Mouse (Mus musculus) heart, embryonic 10.5 days (tissue): ENCODE measurements around the gene Calhm4. TPM values are rescaled to one million over a fixed set of nuclear protein-coding genes. Genes with fewer than 3 reads are reported as not detected.

Source experiments
- DNase-seq: peaks from one replicate; pipeline ENCODE4 v3.0.0-alpha.2; 2017; ENCODE audit warnings: low spot score
- H3K27ac ChIP-seq: fragments of 300-500 bp; sonication (generic); 2 replicates; pipeline ENCODE4 v1.5.1; 2016; ENCODE audit warnings: mild to moderate bottlenecking
- H3K27me3 ChIP-seq: fragments of 300-500 bp; sonication (generic); 2 replicates; pipeline ENCODE4 v1.6.1; 2016; ENCODE audit warnings: mild to moderate bottlenecking; ENCODE audit not compliant: poor library complexity, insufficient read depth, severe bottlenecking
- H3K36me3 ChIP-seq: fragments of 300-500 bp; sonication (generic); 2 replicates; pipeline ENCODE4 v1.6.1; 2016; ENCODE audit warnings: mild to moderate bottlenecking, moderate library complexity
- H3K4me1 ChIP-seq: fragments of 300-500 bp; sonication (generic); 2 replicates; pipeline ENCODE4 v1.6.1; 2016; ENCODE audit warnings: mild to moderate bottlenecking
- H3K4me3 ChIP-seq: fragments of 300-500 bp; sonication (generic); 2 replicates; pipeline ENCODE4 v1.5.1; 2016; ENCODE audit warnings: mild to moderate bottlenecking, moderate library complexity
- H3K9me3 ChIP-seq: fragments of 300-500 bp; sonication (generic); 2 replicates; pipeline ENCODE4 v1.6.1; 2016; ENCODE audit warnings: mild to moderate bottlenecking, moderate library complexity
- WGBS: fragments of 180-500 bp; shearing (Covaris S2); methylation state at CpG from one replicate; pipeline ENCODE4 v1.1.7; 2016; 5-methylcytosine and 5-hydroxymethylcytosine counted together
- polyA plus RNA-seq: library from polyadenylated mRNA; unstranded; fragments of >200 nt; fragmentation: Nextera tagmentation; extraction: Ambion mirVana; gene quantifications from 2 replicates; pipeline ENCODE4 v1.2.1, GENCODE M21; 2016

Gene Calhm4
- polyA plus RNA-seq, result 0.04 TPM in 1 of 2 replicates, not detected in the other

DNA sequence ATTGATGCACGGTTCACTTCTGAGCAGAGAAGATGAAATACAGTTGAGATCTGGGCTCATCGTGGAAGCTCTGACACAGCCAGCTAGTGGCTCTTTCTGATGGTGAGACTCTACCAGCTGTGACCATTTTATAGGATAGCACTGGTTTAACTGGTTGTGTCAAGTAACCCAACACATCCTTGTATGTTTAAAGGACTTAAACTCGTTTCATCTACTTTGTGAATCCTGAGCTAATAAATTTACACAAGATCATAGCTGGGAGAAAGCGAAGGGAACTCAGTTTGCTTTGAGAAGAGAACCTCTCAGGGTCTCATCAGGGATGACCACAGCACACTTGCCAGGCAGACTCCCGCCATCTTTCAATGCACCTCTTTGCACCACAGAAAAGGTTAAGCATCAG, at the start of gene Calhm4:
Calhm4 (minus strand) TSS at position 101 of the 400 bp plus-strand sequence.
- Histone ChIP-seq H3K27me3 (no peaks in the 10 kb centered on the region), H3K9me3 (no peaks in the 10 kb centered on the region), H3K4me3 (no peak within 1 kb of the TSS), H3K27ac (no peak within 1 kb of the TSS), H3K4me1 (no peaks in the 10 kb centered on the region), H3K36me3 (no peaks in the 10 kb centered on the region)
- no peak for DNase-seq
- WGBS, result 79% methylated on average over 5 of the region's 5 CpGs

DNA sequence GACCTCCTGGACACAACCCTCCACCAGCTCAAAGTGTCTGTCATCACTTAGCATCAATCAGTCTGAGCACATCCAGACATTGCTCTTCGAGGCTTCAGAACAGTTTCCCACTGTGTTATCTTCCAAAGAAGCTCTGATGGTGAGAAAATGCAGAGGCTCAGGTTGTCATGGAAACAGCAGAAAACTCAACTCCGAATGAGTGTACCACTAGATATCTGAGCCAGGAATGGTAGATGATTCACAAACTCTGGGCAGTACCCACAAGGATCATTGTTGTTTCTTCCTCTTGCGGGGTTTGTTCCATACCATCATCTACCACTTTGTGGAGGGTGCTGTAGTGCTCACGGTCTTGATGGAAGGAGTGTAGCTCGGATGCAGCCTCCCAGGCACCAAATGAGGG, 47.8 kb upstream of the Calhm4 start:
- peaks cover 12% of the 10 kb centered on the region for H3K4me1 ChIP-seq
- 36% methylated on average over 5 of the region's 5 CpGs for WGBS
- no peaks in the 10 kb centered on the region for H3K27me3 ChIP-seq
- no peak overlapping the region for H3K4me3 ChIP-seq
- no peaks in the 10 kb centered on the region for H3K9me3 ChIP-seq
- H3K27ac ChIP-seq, result no peak overlapping the region
- no peak for DNase-seq
- H3K36me3 ChIP-seq, result no peaks in the 10 kb centered on the region

DNA sequence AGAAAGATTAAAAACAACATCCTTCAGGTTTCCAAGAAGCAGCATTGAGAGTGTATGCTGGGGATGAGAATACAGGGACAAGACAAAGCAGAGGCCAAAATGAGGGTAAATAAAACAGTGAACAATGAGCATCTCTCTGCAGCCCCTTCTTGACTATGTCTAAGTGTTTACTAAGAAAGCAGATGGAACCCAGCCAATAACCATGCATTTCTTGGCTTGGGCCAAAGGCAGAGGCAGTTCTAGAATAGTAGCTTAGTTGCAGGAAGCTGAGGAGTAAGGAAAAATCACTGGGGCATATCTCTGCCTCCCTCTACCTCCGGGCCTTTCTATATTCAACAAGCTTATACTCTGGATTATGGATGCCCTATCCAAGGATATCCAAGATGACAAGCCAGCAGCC, 46.4 kb upstream of the Calhm4 start:
- DNase-seq, result no peak
- H3K4me3 ChIP-seq, result no peak overlapping the region
- peaks cover 5% of the 10 kb centered on the region; the same call in 1 of the 2 replicates for H3K4me1 ChIP-seq
- no peaks in the 10 kb centered on the region for H3K9me3 ChIP-seq
- H3K27ac ChIP-seq, result no peak overlapping the region
- H3K36me3 ChIP-seq, result no peaks in the 10 kb centered on the region
- 70% methylated on average over 1 of the region's 1 CpGs for WGBS
- H3K27me3 ChIP-seq, result no peaks in the 10 kb centered on the region

DNA sequence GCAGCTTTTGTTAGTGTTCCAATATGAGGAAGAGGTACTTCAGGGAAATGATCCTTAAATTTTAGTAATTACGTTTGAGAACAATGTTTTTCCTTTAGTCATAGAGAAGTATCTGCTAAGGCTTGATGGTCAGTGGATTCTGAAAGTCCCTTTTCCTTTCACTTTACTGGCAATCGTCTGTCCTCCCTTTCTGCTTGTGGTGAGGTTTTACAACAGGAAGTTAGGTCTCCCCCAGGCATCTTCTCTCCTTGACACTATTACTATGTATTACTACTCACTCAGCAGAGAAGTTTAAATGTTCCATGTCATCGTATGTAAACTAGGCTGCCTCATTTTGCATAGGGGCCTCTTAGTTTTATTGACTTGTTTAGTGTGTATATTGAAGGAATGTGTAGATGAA, 45.4 kb upstream of the Calhm4 start:
- Histone ChIP-seq H3K36me3 (no peaks in the 10 kb centered on the region), H3K27me3 (no peaks in the 10 kb centered on the region), H3K4me3 (no peak overlapping the region), H3K9me3 (no peaks in the 10 kb centered on the region), H3K27ac (no peak overlapping the region), H3K4me1 (peaks cover 5% of the 10 kb centered on the region; the same call in 1 of the 2 replicates)
- WGBS, result 66% methylated on average over 3 of the region's 3 CpGs
- DNase-seq, result no peak

DNA sequence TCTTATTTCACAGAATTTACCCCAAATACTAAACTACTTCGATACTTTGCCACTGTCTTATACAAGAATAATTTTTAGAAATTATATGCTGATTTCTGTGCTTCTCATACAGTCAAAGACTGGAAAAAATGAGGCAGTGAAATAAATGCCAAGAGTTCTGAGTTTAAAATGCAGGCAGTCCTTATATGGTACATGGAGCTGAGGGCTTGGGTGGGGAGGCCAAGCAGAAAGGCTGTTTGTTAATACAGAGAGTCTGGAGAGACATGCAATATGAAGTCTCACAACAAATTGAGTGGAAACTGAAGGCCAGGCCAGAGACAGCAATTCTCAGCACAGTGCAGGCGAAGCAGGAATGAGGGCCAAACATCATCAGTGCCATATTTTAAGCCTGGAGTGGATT, 44.4 kb upstream of the Calhm4 start:
- WGBS, result 83% methylated on average over 2 of the region's 2 CpGs
- no peak overlapping the region for H3K27ac ChIP-seq
- H3K9me3 ChIP-seq, result no peaks in the 10 kb centered on the region
- no peaks in the 10 kb centered on the region for H3K27me3 ChIP-seq
- no peaks in the 10 kb centered on the region for H3K36me3 ChIP-seq
- H3K4me3 ChIP-seq, result no peak overlapping the region
- peaks cover 5% of the 10 kb centered on the region; the same call in 1 of the 2 replicates for H3K4me1 ChIP-seq
- DNase-seq, result no peak

DNA sequence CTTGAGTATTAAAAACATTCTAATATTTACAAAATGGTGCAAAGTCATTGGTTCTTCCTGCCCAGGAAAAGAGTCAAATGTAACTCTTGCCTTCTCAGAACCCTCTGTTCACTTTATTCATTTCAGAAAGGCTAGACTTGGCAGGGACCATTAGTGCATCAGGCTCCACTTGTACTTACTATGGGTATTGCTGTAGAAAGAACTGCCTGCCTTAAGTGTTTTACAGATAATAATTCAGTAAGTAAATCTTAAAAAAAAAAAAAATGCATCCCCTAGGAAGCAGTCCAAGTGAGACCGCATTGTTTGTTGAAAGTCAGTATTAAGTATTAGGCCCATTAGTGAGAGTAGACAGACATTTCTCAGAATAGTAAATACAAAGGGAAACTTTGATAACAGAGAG, 42.4 kb upstream of the Calhm4 start:
- DNase-seq, result no peak
- WGBS, result 92% methylated on average over 1 of the region's 1 CpGs
- Histone ChIP-seq H3K4me3 (no peak overlapping the region), H3K36me3 (no peaks in the 10 kb centered on the region), H3K4me1 (no peaks in the 10 kb centered on the region), H3K9me3 (no peaks in the 10 kb centered on the region), H3K27me3 (no peaks in the 10 kb centered on the region), H3K27ac (no peak overlapping the region)

DNA sequence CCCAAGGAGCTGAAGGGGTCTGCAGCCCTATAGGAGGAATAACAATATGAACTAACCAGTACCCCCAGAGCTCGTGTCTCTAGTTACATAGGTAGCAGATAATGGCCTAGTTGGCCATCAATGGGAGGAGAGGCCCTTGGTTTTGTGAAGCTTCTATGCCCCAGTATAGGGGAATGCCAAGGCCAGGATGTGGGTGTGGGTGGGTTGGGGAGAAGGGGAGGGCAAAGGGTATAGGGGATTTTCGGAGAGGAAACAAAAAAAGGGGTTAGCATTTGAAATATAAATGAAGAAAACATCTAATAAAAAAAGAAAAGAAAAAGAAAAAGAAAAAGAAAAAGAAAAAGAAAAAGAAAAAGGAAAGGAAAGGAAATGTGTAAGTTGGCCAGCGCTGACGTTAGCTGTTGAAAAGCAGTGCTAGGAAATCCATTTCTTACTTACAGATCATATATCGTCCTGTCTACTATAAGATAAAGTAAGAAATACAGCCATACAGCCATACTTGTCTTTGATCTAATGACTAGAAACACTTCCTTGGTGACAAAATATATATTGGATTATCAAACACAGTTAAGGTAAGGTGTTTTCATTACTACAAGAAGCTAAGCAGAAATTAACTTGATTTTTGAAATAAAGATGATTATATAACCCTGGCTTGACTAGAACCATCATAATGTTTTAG, 30.6 kb upstream of the Calhm4 start:
- Histone ChIP-seq H3K4me1 (no peaks in the 10 kb centered on the region), H3K27me3 (no peaks in the 10 kb centered on the region), H3K4me3 (no peak overlapping the region), H3K9me3 (no peaks in the 10 kb centered on the region), H3K36me3 (no peaks in the 10 kb centered on the region), H3K27ac (no peak overlapping the region)
- WGBS, result 79% methylated on average over 5 of the region's 5 CpGs
- DNase-seq, result no peak

DNA sequence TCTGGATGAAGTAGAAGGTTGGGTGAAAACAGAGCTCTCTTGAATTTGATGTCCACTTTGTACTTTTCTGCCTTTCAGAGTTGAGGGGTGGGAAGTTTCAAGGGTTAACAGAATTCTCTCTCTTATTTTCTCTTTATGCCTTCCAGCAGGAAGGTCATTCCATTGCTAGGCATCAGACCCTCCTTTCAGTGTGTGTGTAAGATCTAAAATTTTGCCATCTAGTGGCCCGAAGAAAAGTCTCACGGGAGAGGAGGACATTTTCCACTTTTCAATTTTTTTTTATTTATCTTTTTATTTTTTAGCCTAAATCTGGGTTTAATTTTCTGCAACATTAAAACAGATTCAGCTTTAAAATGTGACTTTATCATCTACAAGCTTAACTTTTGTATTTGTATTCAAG, 27.5 kb upstream of the Calhm4 start:
- no peak for DNase-seq
- H3K27ac ChIP-seq, result no peak overlapping the region
- no peaks in the 10 kb centered on the region for H3K27me3 ChIP-seq
- H3K36me3 ChIP-seq, result no peaks in the 10 kb centered on the region
- 51% methylated on average over 2 of the region's 2 CpGs for WGBS
- no peaks in the 10 kb centered on the region for H3K9me3 ChIP-seq
- no peaks in the 10 kb centered on the region for H3K4me1 ChIP-seq
- no peak overlapping the region for H3K4me3 ChIP-seq

DNA sequence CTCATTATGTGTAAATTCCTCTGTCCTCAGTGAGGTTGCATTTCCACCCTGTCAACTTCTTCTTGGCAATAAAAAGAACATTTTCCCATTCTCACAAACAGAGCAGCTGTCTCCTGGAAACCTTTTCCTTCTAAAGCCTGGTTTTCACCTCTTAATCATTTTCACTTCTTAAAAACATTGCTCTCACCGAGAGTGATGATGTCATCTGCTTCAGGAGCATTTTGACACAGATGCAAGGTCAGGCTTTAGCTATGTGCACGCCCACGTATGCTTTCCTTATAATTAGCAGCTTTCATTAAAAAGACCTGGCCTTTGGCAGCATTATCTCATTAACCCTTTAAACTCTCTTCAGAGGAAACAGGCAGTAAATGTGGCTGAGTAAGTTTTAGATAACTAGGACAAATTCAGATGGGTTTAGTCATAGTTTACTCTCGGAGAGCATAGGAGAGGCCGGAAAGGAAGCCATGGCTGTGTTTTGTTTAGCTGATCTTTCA, 26.9 kb upstream of the Calhm4 start:
- H3K27me3 ChIP-seq, result no peaks in the 10 kb centered on the region
- H3K9me3 ChIP-seq, result no peaks in the 10 kb centered on the region
- H3K36me3 ChIP-seq, result no peaks in the 10 kb centered on the region
- no peak overlapping the region for H3K4me3 ChIP-seq
- DNase-seq, result no peak
- no peaks in the 10 kb centered on the region for H3K4me1 ChIP-seq
- H3K27ac ChIP-seq, result no peak overlapping the region
- whole genome bisulfite sequencing, result 45% methylated on average over 5 of the region's 5 CpGs

DNA sequence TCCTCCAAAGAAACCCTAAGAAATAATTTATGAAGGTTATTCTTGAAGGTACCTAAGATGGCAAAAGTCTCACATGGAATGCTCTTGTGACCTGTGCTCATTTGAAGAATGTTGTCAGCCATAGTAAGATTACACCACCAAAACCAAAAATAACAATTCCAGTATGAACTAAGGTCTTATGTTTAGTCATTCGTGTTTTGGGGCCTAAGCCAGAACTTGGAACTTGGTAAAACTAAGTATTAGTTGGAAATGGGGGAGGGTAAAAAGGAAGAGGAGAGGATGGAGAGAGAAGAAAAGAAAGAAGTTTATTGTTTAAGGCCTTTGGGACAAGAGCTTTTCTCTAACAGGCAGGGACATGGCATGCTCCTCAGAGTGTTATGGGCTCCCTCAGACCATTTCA, 25.5 kb upstream of the Calhm4 start:
- DNase-seq, result no peak
- H3K9me3 ChIP-seq, result no peaks in the 10 kb centered on the region
- no peaks in the 10 kb centered on the region for H3K36me3 ChIP-seq
- H3K27me3 ChIP-seq, result no peaks in the 10 kb centered on the region
- no peaks in the 10 kb centered on the region for H3K4me1 ChIP-seq
- no peak overlapping the region for H3K27ac ChIP-seq
- H3K4me3 ChIP-seq, result no peak overlapping the region
- 72% methylated on average over 1 of the region's 1 CpGs for WGBS

DNA sequence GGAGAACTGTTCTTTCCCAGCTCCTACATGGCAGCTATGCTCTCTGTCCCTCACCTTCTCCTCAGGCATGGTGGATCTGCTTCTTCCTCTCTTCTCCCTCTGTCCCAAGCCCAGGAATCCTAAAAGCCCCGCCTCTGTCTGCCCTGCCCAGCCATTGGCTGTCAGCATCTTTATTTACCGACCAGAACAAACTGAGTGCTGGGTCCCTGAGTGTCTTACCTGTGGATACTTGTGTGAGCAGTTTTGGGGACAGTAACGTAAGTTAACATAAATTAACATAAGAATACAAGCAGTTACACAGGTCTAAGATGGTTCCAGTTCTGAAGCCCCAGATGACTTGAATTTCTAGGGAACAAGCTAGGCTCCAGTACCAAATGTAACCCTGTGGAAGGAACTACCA, 22.5 kb upstream of the Calhm4 start:
- no peak for DNase-seq
- H3K9me3 ChIP-seq, result no peaks in the 10 kb centered on the region
- no peaks in the 10 kb centered on the region for H3K4me1 ChIP-seq
- 37% methylated on average over 3 of the region's 3 CpGs for WGBS
- no peak overlapping the region for H3K27ac ChIP-seq
- no peaks in the 10 kb centered on the region for H3K36me3 ChIP-seq
- no peak overlapping the region for H3K4me3 ChIP-seq
- no peaks in the 10 kb centered on the region for H3K27me3 ChIP-seq

DNA sequence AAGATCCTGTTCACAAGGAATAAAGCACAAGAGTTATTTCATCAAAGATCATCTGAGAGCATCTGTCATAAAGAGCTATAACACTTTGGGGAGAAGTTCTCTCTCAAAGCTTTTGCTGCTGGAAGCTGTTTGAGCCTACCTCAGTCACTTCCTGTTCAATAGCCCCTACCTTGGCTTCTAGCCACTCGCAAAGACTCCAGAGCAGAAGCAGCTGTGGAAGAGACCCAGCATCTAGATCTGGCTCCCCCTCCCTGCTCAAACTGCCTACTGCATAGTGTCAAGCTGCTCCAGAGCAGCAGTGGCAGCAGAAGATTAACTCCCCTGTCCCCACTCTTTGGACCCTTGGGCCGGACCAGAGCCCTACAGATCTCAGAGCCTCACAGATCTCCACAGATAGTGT, 9.9 kb upstream of the Calhm4 start:
- H3K4me1 ChIP-seq, result no peaks in the 10 kb centered on the region
- H3K27me3 ChIP-seq, result no peaks in the 10 kb centered on the region
- DNase-seq, result no peak
- WGBS, result 77% methylated on average over 2 of the region's 2 CpGs
- H3K4me3 ChIP-seq, result no peak overlapping the region
- H3K36me3 ChIP-seq, result no peaks in the 10 kb centered on the region
- H3K9me3 ChIP-seq, result no peaks in the 10 kb centered on the region
- H3K27ac ChIP-seq, result no peak overlapping the region

DNA sequence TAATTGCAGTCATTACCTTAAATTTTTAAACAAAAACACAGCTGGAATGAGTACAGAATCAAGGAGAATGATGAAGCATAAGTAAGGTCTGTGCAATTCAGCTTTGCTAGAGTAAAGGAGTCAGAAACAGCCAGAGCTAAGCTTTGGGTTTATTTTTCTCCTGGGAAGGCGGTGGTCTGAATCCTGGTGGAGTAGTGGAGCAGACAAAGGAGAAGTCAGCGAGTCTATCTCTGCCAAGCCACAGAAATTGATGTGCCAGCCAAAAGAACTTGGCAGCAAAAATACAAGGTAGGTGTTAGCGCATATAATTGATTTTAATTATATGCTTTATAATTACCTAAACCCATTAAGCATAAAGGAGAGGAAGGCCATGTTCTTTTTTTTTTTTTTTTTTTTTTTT, 6.7 kb downstream of the Calhm4 start, which contains the start of gene Trappc3l:
Trappc3l (plus strand) TSS at position 197 of the 400 bp plus-strand sequence.
- H3K4me3 ChIP-seq, result no peak within 1 kb of the TSS
- no peaks in the 10 kb centered on the region for H3K9me3 ChIP-seq
- no peaks in the 10 kb centered on the region for H3K36me3 ChIP-seq
- H3K4me1 ChIP-seq, result no peaks in the 10 kb centered on the region
- 79% methylated on average over 3 of the region's 3 CpGs for WGBS
- no peaks in the 10 kb centered on the region for H3K27me3 ChIP-seq
- no peak for DNase-seq
- H3K27ac ChIP-seq, result no peak within 1 kb of the TSS

DNA sequence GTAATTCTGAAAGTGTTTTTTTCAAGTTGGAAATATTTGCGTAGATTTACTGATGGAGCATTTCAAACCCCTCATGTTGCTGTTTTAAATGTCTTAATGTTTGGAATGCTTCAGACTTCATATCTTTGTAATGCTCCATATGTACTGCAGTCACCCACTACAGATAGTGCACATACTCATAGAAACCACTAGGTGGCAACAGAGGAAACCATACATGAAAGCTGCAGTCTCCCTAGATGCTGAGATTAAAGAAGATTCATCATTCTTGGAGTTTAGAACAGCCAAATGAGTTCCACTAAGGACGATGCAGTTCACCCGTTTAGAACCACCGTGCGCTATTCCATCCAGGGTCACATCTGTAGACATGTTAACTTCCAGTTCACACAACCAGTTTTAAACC, 7.5 kb downstream of the Calhm4 start:
- H3K27me3 ChIP-seq, result no peaks in the 10 kb centered on the region
- no peak overlapping the region for H3K4me3 ChIP-seq
- WGBS, result 11% methylated on average over 5 of the region's 5 CpGs
- H3K9me3 ChIP-seq, result no peaks in the 10 kb centered on the region
- H3K36me3 ChIP-seq, result no peaks in the 10 kb centered on the region
- no peak overlapping the region for H3K27ac ChIP-seq
- DNase-seq, result no peak
- H3K4me1 ChIP-seq, result no peaks in the 10 kb centered on the region
